9 mouse cellular contexts compared by ENCODE assay signal in the genomic region with DNA sequence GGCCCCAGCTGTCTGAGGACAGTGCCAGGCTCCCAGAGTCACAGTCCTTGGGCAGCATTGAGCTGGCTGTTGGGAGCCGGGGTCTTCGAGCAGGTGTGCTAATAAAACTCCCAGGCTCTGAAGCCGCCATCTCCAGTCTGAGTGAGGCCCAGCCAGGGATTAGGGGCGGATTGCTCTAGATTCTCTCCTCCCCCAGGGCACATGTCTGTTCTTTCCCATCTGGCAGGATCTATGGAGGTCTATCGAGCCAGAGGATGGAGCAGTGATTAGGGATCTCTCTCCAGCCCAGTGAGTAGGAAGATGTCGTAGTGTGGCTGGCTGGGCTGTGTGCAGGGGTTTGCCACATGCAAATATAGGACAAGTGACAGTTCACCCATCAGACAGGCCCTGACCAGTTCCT. TPM values are rescaled to one million over a fixed set of nuclear protein-coding genes. Genes with fewer than 3 reads are reported as not detected.
DNase-seq lines count a peak whose midpoint lies in the region; ATAC-seq and TF ChIP-seq lines count a peak whose summit lies in the region.
"Had no signal": no experiment of that assay in that cellular context is flagged by ENCODE, and none has a peak within 500 bp of the region (broad histone marks: within the 10 kb centered on the region; RNA-seq: fewer than 3 reads in every experiment).

No protein-coding gene starts in this region.

- H3K9ac ChIP-seq in forebrain, embryonic 15.5 days (replicated peaks): no peak overlapping the region
- H3K9ac ChIP-seq in hindbrain, embryonic 13.5 days: peak overlapping the region; percentile 53
- H3K9ac ChIP-seq in midbrain, postnatal 0 days (replicated peaks; ENCODE audit: low read length, poor library complexity, severe bottlenecking): 0 out of 2 replicates have a peak overlapping the region, but pooled peaks have one; percentile 29
- H3K9ac ChIP-seq in intestine, embryonic 16.5 days (ENCODE audit: low read depth, low read length): no peak overlapping the region
- H3K9ac ChIP-seq: embryonic facial prominence, embryonic 12.5 days had no signal

- peak overlapping the region; percentile 11 for H3K4me3 ChIP-seq in forebrain, embryonic 10.5 days
- H3K4me3 ChIP-seq in forebrain, embryonic 15.5 days: no peak overlapping the region
- H3K4me3 ChIP-seq in megakaryocyte, embryonic 14.5 days (replicated peaks): peak overlapping the region; percentile 88
- no peak overlapping the region for H3K4me3 ChIP-seq in hindbrain, embryonic 13.5 days
- H3K4me3 ChIP-seq in midbrain, postnatal 0 days (ENCODE audit: low read depth, low read length): no peak overlapping the region
- no peak overlapping the region for H3K4me3 ChIP-seq in intestine, embryonic 16.5 days (ENCODE audit: low read length)
- H3K4me3 ChIP-seq: embryonic facial prominence, embryonic 12.5 days had no signal

- H3K27ac ChIP-seq in forebrain, embryonic 10.5 days: peak overlapping the region; percentile 54
- no peak overlapping the region for H3K27ac ChIP-seq in forebrain, embryonic 15.5 days (replicated peaks)
- H3K27ac ChIP-seq in hindbrain, embryonic 13.5 days: peak overlapping the region; percentile 40
- no peak overlapping the region for H3K27ac ChIP-seq in midbrain, postnatal 0 days (ENCODE audit: low read depth, low read length)
- no peak overlapping the region for H3K27ac ChIP-seq in intestine, embryonic 16.5 days (ENCODE audit: low read length)
- H3K27ac ChIP-seq: embryonic facial prominence, embryonic 12.5 days had no signal

- TF ChIP-seq CTCF in midbrain, postnatal 0 days (IDR thresholded peaks at IDR 0.05): no peak

- no peaks in the 10 kb centered on the region for H3K27me3 ChIP-seq in forebrain, embryonic 10.5 days (ENCODE audit: poor library complexity, severe bottlenecking)
- H3K27me3 ChIP-seq in forebrain, embryonic 15.5 days: no peaks in the 10 kb centered on the region
- H3K27me3 ChIP-seq in megakaryocyte, embryonic 14.5 days (replicated peaks): peaks cover 26% of the 10 kb centered on the region
- H3K27me3 ChIP-seq in hindbrain, embryonic 13.5 days: no peaks in the 10 kb centered on the region
- no peaks in the 10 kb centered on the region for H3K27me3 ChIP-seq in midbrain, postnatal 0 days (ENCODE audit: insufficient read depth, low read length)
- no peaks in the 10 kb centered on the region for H3K27me3 ChIP-seq in intestine, embryonic 16.5 days (replicated peaks; ENCODE audit: control insufficient read depth, insufficient read depth, low read length)
- H3K27me3 ChIP-seq: embryonic facial prominence, embryonic 12.5 days had no signal

- WGBS in forebrain, embryonic 10.5 days: 85% methylated on average over 6 of the region's 6 CpGs
- WGBS in forebrain, embryonic 15.5 days: 70% methylated on average over 6 of the region's 6 CpGs
- 72% methylated on average over 6 of the region's 6 CpGs for WGBS in hindbrain, embryonic 13.5 days
- WGBS in midbrain, postnatal 0 days: 61% methylated on average over 6 of the region's 6 CpGs
- WGBS in intestine, embryonic 16.5 days: 75% methylated on average over 6 of the region's 6 CpGs

- peaks cover 83% of the 10 kb centered on the region for H3K36me3 ChIP-seq in forebrain, embryonic 10.5 days (replicated peaks)
- 0 out of 2 replicates have a peak, but pooled peaks cover 7% of the 10 kb centered on the region for H3K36me3 ChIP-seq in forebrain, embryonic 15.5 days
- H3K36me3 ChIP-seq in megakaryocyte, embryonic 14.5 days (replicated peaks; ENCODE audit: low read length): peaks cover 32% of the 10 kb centered on the region
- peaks cover 21% of the 10 kb centered on the region for H3K36me3 ChIP-seq in hindbrain, embryonic 13.5 days
- peaks cover 5% of the 10 kb centered on the region; the same call in 1 of the 2 replicates for H3K36me3 ChIP-seq in midbrain, postnatal 0 days (ENCODE audit: insufficient read depth, low read length)
- H3K36me3 ChIP-seq in intestine, embryonic 16.5 days (ENCODE audit: control insufficient read depth, insufficient read depth, low read length): no peaks in the 10 kb centered on the region

- H3K9me3 ChIP-seq in forebrain, embryonic 10.5 days: no peaks in the 10 kb centered on the region
- H3K9me3 ChIP-seq in forebrain, embryonic 15.5 days: no peaks in the 10 kb centered on the region
- H3K9me3 ChIP-seq in megakaryocyte, embryonic 14.5 days: no peaks in the 10 kb centered on the region
- no peaks in the 10 kb centered on the region for H3K9me3 ChIP-seq in hindbrain, embryonic 13.5 days
- H3K9me3 ChIP-seq in midbrain, postnatal 0 days (ENCODE audit: low read length): no peaks in the 10 kb centered on the region
- no peaks in the 10 kb centered on the region for H3K9me3 ChIP-seq in intestine, embryonic 16.5 days (ENCODE audit: control insufficient read depth, low read length)
- H3K9me3 ChIP-seq: embryonic facial prominence, embryonic 12.5 days had no signal

- no peak for DNase-seq in forebrain, embryonic 10.5 days (ENCODE audit: extremely low spot score, low spot score)
- peak; percentile 37 for DNase-seq in midbrain, postnatal 0 days (ENCODE audit: low spot score)
- DNase-seq in gastrocnemius, adult 8-10 months (ENCODE audit: low spot score in 2 of 2): no peak

- H3K4me2 ChIP-seq in forebrain, embryonic 15.5 days (replicated peaks): no peak overlapping the region
- no peak overlapping the region for H3K4me2 ChIP-seq in hindbrain, embryonic 13.5 days
- H3K4me2 ChIP-seq in midbrain, postnatal 0 days (ENCODE audit: low read depth, low read length, poor library complexity, severe bottlenecking): no peak overlapping the region
- H3K4me2 ChIP-seq in intestine, embryonic 16.5 days (ENCODE audit: low read depth, low read length): no peak overlapping the region
- H3K4me2 ChIP-seq: embryonic facial prominence, embryonic 12.5 days had no signal

- ATAC-seq in forebrain, embryonic 15.5 days (replicated peaks): no peak
- ATAC-seq in megakaryocyte, adult 5-6 weeks (ENCODE audit: poor library complexity, severe bottlenecking): no peak
- ATAC-seq in hindbrain, embryonic 13.5 days (ENCODE audit: low FRiP score): no peak
- ATAC-seq in midbrain, postnatal 0 days (ENCODE audit: low FRiP score): no peak
- ATAC-seq in intestine, embryonic 16.5 days: no peak

- peaks cover 43% of the 10 kb centered on the region for H3K4me1 ChIP-seq in forebrain, embryonic 10.5 days
- H3K4me1 ChIP-seq in forebrain, embryonic 15.5 days: peaks cover 25% of the 10 kb centered on the region
- H3K4me1 ChIP-seq in megakaryocyte, embryonic 14.5 days: peaks cover 99% of the 10 kb centered on the region
- peaks cover 50% of the 10 kb centered on the region for H3K4me1 ChIP-seq in hindbrain, embryonic 13.5 days (replicated peaks)
- 0 out of 2 replicates have a peak, but pooled peaks cover 4% of the 10 kb centered on the region for H3K4me1 ChIP-seq in midbrain, postnatal 0 days (ENCODE audit: insufficient read depth, low read length)
- H3K4me1 ChIP-seq in intestine, embryonic 16.5 days (ENCODE audit: control insufficient read depth, insufficient read depth, low read length): peaks cover 8% of the 10 kb centered on the region; the same call in 1 of the 2 replicates

RNA-seq across cellular contexts. Expression of a gene that starts 24.1 kb away (rescaled TPM):
- polyA plus RNA-seq in forebrain, embryonic 10.5 days (2016; fragmentation: Nextera tagmentation; extraction: Ambion mirVana): 7.9 and 8.8 TPM in 2 replicates
- polyA plus RNA-seq in forebrain, embryonic 15.5 days (2015; fragmentation: Nextera tagmentation; extraction: Ambion mirVana): 33.1 and 33.3 TPM in 2 replicates
- polyA plus RNA-seq in megakaryocyte, embryonic 14.5 days (2012; ENCODE audit: insufficient read depth, low replicate concordance): 26.7 and 30.0 TPM in 2 replicates
- total RNA-seq in megakaryocyte, adult 5-6 weeks (2015): 4.9 and 6.9 TPM in 2 replicates
- 5.3 and 7.8 TPM in 2 replicates for total RNA-seq in megakaryocyte, adult 5-6 weeks (2017)
- polyA plus RNA-seq in hindbrain, embryonic 13.5 days (2015; fragmentation: Nextera tagmentation; extraction: Ambion mirVana): 24.6 and 25.7 TPM in 2 replicates
- 115 and 152 TPM in 2 replicates for total RNA-seq in midbrain, postnatal 0 days (2014; rRNA removed)
- polyA plus RNA-seq in midbrain, postnatal 0 days (2015; fragmentation: Nextera tagmentation; extraction: Ambion mirVana): 35.4 and 36.3 TPM in 2 replicates
- polyA plus RNA-seq in intestine, embryonic 16.5 days (2015; fragmentation: Nextera tagmentation; extraction: Ambion mirVana): 9.4 and 12.2 TPM in 2 replicates
- 10 to 100 TPM; 38.8 to 60.0 (median 49.4) TPM for total RNA-seq in gastrocnemius, adult 8-10 months (2022)

RNA-seq across cellular contexts. Expression of a gene that starts 50.4 kb away (rescaled TPM):
- 14.4 and 14.9 TPM in 2 replicates for polyA plus RNA-seq in forebrain, embryonic 10.5 days (2016; fragmentation: Nextera tagmentation; extraction: Ambion mirVana)
- polyA plus RNA-seq in forebrain, embryonic 15.5 days (2015; fragmentation: Nextera tagmentation; extraction: Ambion mirVana): 11.3 and 13.2 TPM in 2 replicates
- 0.19 and 0.83 TPM in 2 replicates for polyA plus RNA-seq in megakaryocyte, embryonic 14.5 days (2012; ENCODE audit: insufficient read depth, low replicate concordance)
- 17.2 and 19.5 TPM in 2 replicates for total RNA-seq in megakaryocyte, adult 5-6 weeks (2015)
- total RNA-seq in megakaryocyte, adult 5-6 weeks (2017): 24.8 and 36.6 TPM in 2 replicates
- polyA plus RNA-seq in hindbrain, embryonic 13.5 days (2015; fragmentation: Nextera tagmentation; extraction: Ambion mirVana): 10.0 and 10.3 TPM in 2 replicates
- 14.6 and 21.2 TPM in 2 replicates for total RNA-seq in midbrain, postnatal 0 days (2014; rRNA removed)
- 5.4 and 5.6 TPM in 2 replicates for polyA plus RNA-seq in midbrain, postnatal 0 days (2015; fragmentation: Nextera tagmentation; extraction: Ambion mirVana)
- polyA plus RNA-seq in intestine, embryonic 16.5 days (2015; fragmentation: Nextera tagmentation; extraction: Ambion mirVana): 6.2 and 6.3 TPM in 2 replicates
- total RNA-seq in gastrocnemius, adult 8-10 months (2022): 10 to 100 TPM in 1 of 4 experiments, 1 to 10 TPM in 3; 7.7 to 11.2 (median 8.5) TPM

RNA-seq across cellular contexts. Expression of a gene that starts 51.0 kb away (rescaled TPM):
- 49.9 TPM in 2 replicates for polyA plus RNA-seq in forebrain, embryonic 10.5 days (2016; fragmentation: Nextera tagmentation; extraction: Ambion mirVana)
- 15.9 and 16.5 TPM in 2 replicates for polyA plus RNA-seq in forebrain, embryonic 15.5 days (2015; fragmentation: Nextera tagmentation; extraction: Ambion mirVana)
- 1.3 and 1.7 TPM in 2 replicates for polyA plus RNA-seq in megakaryocyte, embryonic 14.5 days (2012; ENCODE audit: insufficient read depth, low replicate concordance)
- total RNA-seq in megakaryocyte, adult 5-6 weeks (2015): 23.9 and 24.2 TPM in 2 replicates
- total RNA-seq in megakaryocyte, adult 5-6 weeks (2017): 14.3 and 16.7 TPM in 2 replicates
- polyA plus RNA-seq in hindbrain, embryonic 13.5 days (2015; fragmentation: Nextera tagmentation; extraction: Ambion mirVana): 17.6 and 22.5 TPM in 2 replicates
- 7.0 and 7.1 TPM in 2 replicates for total RNA-seq in midbrain, postnatal 0 days (2014; rRNA removed)
- 9.9 TPM in 2 replicates for polyA plus RNA-seq in midbrain, postnatal 0 days (2015; fragmentation: Nextera tagmentation; extraction: Ambion mirVana)
- 4.6 and 5.6 TPM in 2 replicates for polyA plus RNA-seq in intestine, embryonic 16.5 days (2015; fragmentation: Nextera tagmentation; extraction: Ambion mirVana)
- under 1 TPM; 0.45 to 0.94 (median 0.52) TPM for total RNA-seq in gastrocnemius, adult 8-10 months (2022)

Comparison
In these comparisons a context has a peak if more than half of its experiments do, and no peak if none do; other contexts are left out.
1. H3K27ac ChIP-seq: peak in forebrain, embryonic 10.5 days (single experiment) and hindbrain, embryonic 13.5 days (single experiment); none in forebrain, embryonic 15.5 days (single experiment), midbrain, postnatal 0 days (single experiment) and intestine, embryonic 16.5 days (single experiment).
2. H3K4me3 ChIP-seq: peak in forebrain, embryonic 10.5 days (single experiment) and megakaryocyte, embryonic 14.5 days (single experiment); none in forebrain, embryonic 15.5 days (single experiment), hindbrain, embryonic 13.5 days (single experiment), midbrain, postnatal 0 days (single experiment) and intestine, embryonic 16.5 days (single experiment).
3. H3K9ac ChIP-seq: peak in hindbrain, embryonic 13.5 days (single experiment) and midbrain, postnatal 0 days (single experiment); none in forebrain, embryonic 15.5 days (single experiment) and intestine, embryonic 16.5 days (single experiment).